Mouse (Mus musculus): ENCODE results near the gene Clec2l. TPM values are rescaled to one million over a fixed set of nuclear protein-coding genes. Genes with fewer than 3 reads are reported as not detected.

Clec2l gene
- polyA plus RNA-seq, 1 experiment, result not detected

DNA sequence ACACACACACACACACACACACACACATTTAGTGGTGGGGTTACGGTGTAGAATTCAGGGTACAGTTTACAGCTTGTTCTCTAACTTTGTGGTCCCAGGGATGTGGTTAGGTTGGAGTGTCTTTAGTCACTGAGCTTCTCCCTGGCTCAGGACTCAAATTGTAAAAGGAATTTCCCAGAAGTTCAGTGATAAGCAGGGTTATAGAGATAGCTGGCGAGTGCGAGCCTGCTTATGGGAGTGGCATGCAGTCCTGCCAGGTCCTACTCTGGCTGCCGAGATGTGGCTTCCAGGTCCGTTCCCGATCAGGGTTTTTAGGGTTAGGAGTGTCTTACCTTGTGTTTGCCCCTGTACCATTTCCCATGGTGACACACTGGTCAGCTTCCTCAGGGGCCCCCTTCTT is 13.3 kb downstream of the Clec2l start:
- H3K9me3 ChIP-seq (replicated peaks; ENCODE audit: control insufficient read depth, insufficient read depth, low read length, poor library complexity, severe bottlenecking), result no peaks in the 10 kb centered on the region
- TF ChIP-seq EP300 (IDR thresholded peaks at IDR 0.05; ENCODE audit: insufficient read depth, low read depth, low read length), result no peak
- no peak for TF ChIP-seq POLR2A (IDR thresholded peaks at IDR 0.05; ENCODE audit: insufficient read depth, low read length)
- H3K27ac ChIP-seq (ENCODE audit: insufficient read depth, low read length), result no peak overlapping the region
- no peaks in the 10 kb centered on the region for H3K27me3 ChIP-seq (ENCODE audit: control insufficient read depth, insufficient read depth, low read length, poor library complexity, severe bottlenecking)
- H3K4me3 ChIP-seq (ENCODE audit: low read depth, low read length), result no peak overlapping the region
- H3K4me1 ChIP-seq (ENCODE audit: control insufficient read depth, insufficient read depth, low read length), result no peaks in the 10 kb centered on the region
- no peak overlapping the region for H3K9ac ChIP-seq (ENCODE audit: low read depth, poor library complexity, severe bottlenecking)
- H3K36me3 ChIP-seq (ENCODE audit: control insufficient read depth, insufficient read depth, low read length, poor library complexity, severe bottlenecking), result no peaks in the 10 kb centered on the region

GRCm38 (mm10) chr6:38676723-38677122 is 13.9 kb downstream of the Clec2l start:
- no peak for TF ChIP-seq CTCF (IDR thresholded peaks at IDR 0.05; ENCODE audit: low read depth, low read length)
- TF ChIP-seq EP300 (IDR thresholded peaks at IDR 0.05; ENCODE audit: insufficient read depth, low read depth, low read length), result no peak
- no peak for TF ChIP-seq POLR2A (IDR thresholded peaks at IDR 0.05; ENCODE audit: insufficient read depth, low read length)
- Histone ChIP-seq H3K9me3 (replicated peaks; ENCODE audit: control insufficient read depth, insufficient read depth, low read length, poor library complexity, severe bottlenecking) (no peaks in the 10 kb centered on the region), H3K4me3 (ENCODE audit: low read depth, low read length) (peak overlapping the region; percentile 32), H3K4me1 (ENCODE audit: control insufficient read depth, insufficient read depth, low read length) (no peaks in the 10 kb centered on the region), H3K9ac (ENCODE audit: low read depth, poor library complexity, severe bottlenecking) (no peak overlapping the region), H3K27ac (ENCODE audit: insufficient read depth, low read length) (no peak overlapping the region), H3K36me3 (ENCODE audit: control insufficient read depth, insufficient read depth, low read length, poor library complexity, severe bottlenecking) (no peaks in the 10 kb centered on the region), H3K27me3 (ENCODE audit: control insufficient read depth, insufficient read depth, low read length, poor library complexity, severe bottlenecking) (no peaks in the 10 kb centered on the region)

- Histone ChIP-seq H3K27ac (ENCODE audit: insufficient read depth, low read length) (no peak overlapping the region), H3K27me3 (ENCODE audit: control insufficient read depth, insufficient read depth, low read length, poor library complexity, severe bottlenecking) (no peaks in the 10 kb centered on the region), H3K4me3 (ENCODE audit: low read depth, low read length) (no peak overlapping the region), H3K4me1 (ENCODE audit: control insufficient read depth, insufficient read depth, low read length) (no peaks in the 10 kb centered on the region), H3K9me3 (replicated peaks; ENCODE audit: control insufficient read depth, insufficient read depth, low read length, poor library complexity, severe bottlenecking) (no peaks in the 10 kb centered on the region), H3K9ac (ENCODE audit: low read depth, poor library complexity, severe bottlenecking) (no peak overlapping the region), H3K36me3 (ENCODE audit: control insufficient read depth, insufficient read depth, low read length, poor library complexity, severe bottlenecking) (no peaks in the 10 kb centered on the region)
- TF ChIP-seq CTCF (IDR thresholded peaks at IDR 0.05; ENCODE audit: low read depth, low read length) (peak; percentile 0), EP300 (IDR thresholded peaks at IDR 0.05; ENCODE audit: insufficient read depth, low read depth, low read length) (no peak)
These were observed 14.8 kb downstream of the Clec2l start for GRCm38 (mm10) chr6:38677629-38678028.

DNA sequence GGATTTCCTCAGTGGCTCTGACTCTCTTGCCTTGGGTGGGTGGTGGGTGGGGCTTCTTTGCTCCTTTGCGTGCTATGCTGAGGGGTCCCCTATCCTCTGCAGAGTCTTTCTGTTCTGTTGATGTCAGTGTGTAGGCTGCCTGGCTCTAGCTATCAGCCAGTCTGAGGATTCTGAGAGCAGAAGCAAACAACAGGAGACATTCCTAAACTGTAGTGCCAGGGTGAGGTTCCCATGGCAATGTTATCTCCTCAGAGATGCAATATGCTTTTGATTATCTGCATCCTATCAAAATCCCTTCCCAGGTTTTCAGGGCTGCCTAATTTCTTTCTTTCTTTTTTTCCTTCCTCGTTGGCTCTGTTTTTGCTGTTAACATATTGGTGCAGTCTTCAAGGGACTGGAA is 19.7 kb downstream of the Clec2l start:
- no peaks in the 10 kb centered on the region for H3K27me3 ChIP-seq (ENCODE audit: control insufficient read depth, insufficient read depth, low read length, poor library complexity, severe bottlenecking)
- H3K9ac ChIP-seq (ENCODE audit: low read depth, poor library complexity, severe bottlenecking), result no peak overlapping the region
- H3K4me3 ChIP-seq (ENCODE audit: low read depth, low read length), result no peak overlapping the region
- peaks cover 6% of the 10 kb centered on the region; the same call in 1 of the 2 replicates for H3K9me3 ChIP-seq (replicated peaks; ENCODE audit: control insufficient read depth, insufficient read depth, low read length, poor library complexity, severe bottlenecking)
- H3K4me1 ChIP-seq (ENCODE audit: control insufficient read depth, insufficient read depth, low read length), result no peaks in the 10 kb centered on the region
- H3K36me3 ChIP-seq (ENCODE audit: control insufficient read depth, insufficient read depth, low read length, poor library complexity, severe bottlenecking), result no peaks in the 10 kb centered on the region
- no peak for TF ChIP-seq CTCF (IDR thresholded peaks at IDR 0.05; ENCODE audit: low read depth, low read length)
- TF ChIP-seq POLR2A (IDR thresholded peaks at IDR 0.05; ENCODE audit: insufficient read depth, low read length), result no peak
- TF ChIP-seq EP300 (IDR thresholded peaks at IDR 0.05; ENCODE audit: insufficient read depth, low read depth, low read length), result no peak
- no peak overlapping the region for H3K27ac ChIP-seq (ENCODE audit: insufficient read depth, low read length)

DNA sequence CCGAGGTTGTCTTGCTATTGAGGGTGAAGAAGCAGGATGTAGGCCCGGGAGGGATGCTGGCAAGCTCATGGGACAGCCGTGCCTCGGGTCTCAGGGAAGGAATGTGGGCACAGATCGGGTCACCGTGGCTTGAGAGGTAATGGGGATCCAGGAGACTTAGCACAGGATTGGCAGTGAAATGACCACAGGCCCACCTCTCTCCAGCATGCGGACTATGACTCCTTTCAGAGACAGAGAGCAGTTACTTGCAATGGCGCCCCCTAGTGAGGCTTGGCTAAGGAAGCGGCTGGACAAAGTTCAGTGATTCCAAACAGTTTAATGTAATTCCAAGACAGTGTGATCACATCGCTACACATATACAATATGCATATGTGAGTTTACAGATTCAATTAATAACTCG is 24.3 kb downstream of the Clec2l start:
- peaks cover 6% of the 10 kb centered on the region; the same call in 1 of the 2 replicates for H3K9me3 ChIP-seq (replicated peaks; ENCODE audit: control insufficient read depth, insufficient read depth, low read length, poor library complexity, severe bottlenecking)
- H3K4me1 ChIP-seq (ENCODE audit: control insufficient read depth, insufficient read depth, low read length), result no peaks in the 10 kb centered on the region
- no peak overlapping the region for H3K4me3 ChIP-seq (ENCODE audit: low read depth, low read length)
- H3K9ac ChIP-seq (ENCODE audit: low read depth, poor library complexity, severe bottlenecking), result no peak overlapping the region
- H3K27ac ChIP-seq (ENCODE audit: insufficient read depth, low read length), result no peak overlapping the region
- TF ChIP-seq POLR2A (IDR thresholded peaks at IDR 0.05; ENCODE audit: insufficient read depth, low read length) (no peak), EP300 (IDR thresholded peaks at IDR 0.05; ENCODE audit: insufficient read depth, low read depth, low read length) (no peak), CTCF (IDR thresholded peaks at IDR 0.05; ENCODE audit: low read depth, low read length) (peak; percentile 80)
- H3K36me3 ChIP-seq (ENCODE audit: control insufficient read depth, insufficient read depth, low read length, poor library complexity, severe bottlenecking), result no peaks in the 10 kb centered on the region
- no peaks in the 10 kb centered on the region for H3K27me3 ChIP-seq (ENCODE audit: control insufficient read depth, insufficient read depth, low read length, poor library complexity, severe bottlenecking)

GRCm38 (mm10) chr6:38688841-38689240 is 26.0 kb downstream of the Clec2l start:
- H3K9ac ChIP-seq (ENCODE audit: low read depth, poor library complexity, severe bottlenecking), result no peak overlapping the region
- no peak overlapping the region for H3K4me3 ChIP-seq (ENCODE audit: low read depth, low read length)
- peaks cover under 1% of the 10 kb centered on the region; the same call in 1 of the 2 replicates for H3K9me3 ChIP-seq (replicated peaks; ENCODE audit: control insufficient read depth, insufficient read depth, low read length, poor library complexity, severe bottlenecking)
- H3K4me1 ChIP-seq (ENCODE audit: control insufficient read depth, insufficient read depth, low read length), result no peaks in the 10 kb centered on the region
- TF ChIP-seq EP300 (IDR thresholded peaks at IDR 0.05; ENCODE audit: insufficient read depth, low read depth, low read length), result no peak
- TF ChIP-seq POLR2A (IDR thresholded peaks at IDR 0.05; ENCODE audit: insufficient read depth, low read length), result no peak
- TF ChIP-seq CTCF (IDR thresholded peaks at IDR 0.05; ENCODE audit: low read depth, low read length), result no peak
- H3K36me3 ChIP-seq (ENCODE audit: control insufficient read depth, insufficient read depth, low read length, poor library complexity, severe bottlenecking), result no peaks in the 10 kb centered on the region
- H3K27me3 ChIP-seq (ENCODE audit: control insufficient read depth, insufficient read depth, low read length, poor library complexity, severe bottlenecking), result no peaks in the 10 kb centered on the region
- no peak overlapping the region for H3K27ac ChIP-seq (ENCODE audit: insufficient read depth, low read length)

Data from ES-Bruce4 (cell line).